Mouse (Mus musculus) B cell, adult 62 days (primary cell): ENCODE measurements around the gene Cdip1. TPM values are rescaled to one million over a fixed set of nuclear protein-coding genes. Genes with fewer than 3 reads are reported as not detected.

ENCODE experiments used
- total RNA-seq: library from RNA; stranded (reverse); gene quantifications from 4 replicates; pipeline ENCODE4 v1.2.4, GENCODE M21; 2023

Cdip1 gene
- total RNA-seq: 68.9 to 73.7 TPM (median 70.7 TPM) in 4 replicates

DNA sequence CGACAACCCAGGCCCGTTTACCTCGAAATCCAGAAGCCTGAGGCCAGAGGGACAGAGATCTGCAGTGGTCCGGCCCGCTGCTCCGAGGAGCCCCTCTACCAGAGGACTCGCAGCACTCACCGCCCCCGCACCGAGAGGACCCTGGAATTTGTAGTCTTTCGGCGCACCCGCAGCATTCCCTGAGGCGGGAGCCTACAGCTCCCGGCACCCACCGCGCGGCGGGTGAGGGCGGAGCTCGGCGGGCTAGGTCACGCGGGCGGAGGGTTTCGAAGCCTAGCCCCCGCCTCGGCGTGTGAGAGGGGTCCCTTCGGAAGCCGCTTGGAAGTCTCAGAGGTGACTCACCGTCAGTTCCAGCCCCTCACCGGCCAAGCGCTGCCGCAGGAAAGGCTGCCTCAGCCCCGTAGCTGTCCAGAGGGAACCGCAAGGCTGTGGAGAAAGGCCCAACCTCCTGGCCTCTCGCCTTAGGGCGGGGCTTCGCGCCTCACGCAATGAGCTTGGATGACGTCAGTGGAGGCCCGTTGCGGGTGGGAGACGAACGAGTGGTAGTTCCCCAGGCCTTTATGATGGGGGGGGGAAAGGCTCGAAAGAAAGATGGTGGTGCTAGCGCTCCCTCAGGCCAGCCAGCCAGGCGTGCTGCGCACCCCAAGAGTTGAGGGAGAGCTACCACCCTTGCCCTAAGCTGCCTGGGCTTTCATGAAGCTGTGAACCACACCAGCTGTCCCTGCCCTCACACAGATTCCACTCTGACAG, at the start of gene Cdip1:
Gene Cdip1 (minus strand): TSS at position 483 of the 750 bp plus-strand sequence.

DNA sequence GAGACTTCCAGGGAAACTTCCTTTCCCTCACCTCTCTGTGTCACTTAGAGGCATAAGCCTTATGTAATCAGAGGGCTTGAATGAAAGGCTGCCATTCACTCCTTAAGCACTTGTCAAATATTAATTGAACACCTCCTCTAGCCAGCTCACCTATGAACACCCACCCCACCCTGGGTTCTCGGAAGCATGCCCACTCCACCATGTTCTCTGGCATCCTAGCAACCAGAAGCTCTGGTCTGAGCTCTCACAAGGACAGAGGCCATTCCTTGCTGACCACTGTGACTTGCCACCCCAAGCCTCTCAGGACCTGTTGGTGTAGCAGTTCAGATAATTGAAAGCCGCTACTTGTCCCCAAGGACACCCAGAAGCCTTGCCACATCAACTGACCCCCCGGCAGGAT, 45.1 kb upstream of the Cdip1 start, which contains the start of gene 4930562C15Rik:
Gene 4930562C15Rik (plus strand): TSS at position 226 of the 400 bp plus-strand sequence.

DNA sequence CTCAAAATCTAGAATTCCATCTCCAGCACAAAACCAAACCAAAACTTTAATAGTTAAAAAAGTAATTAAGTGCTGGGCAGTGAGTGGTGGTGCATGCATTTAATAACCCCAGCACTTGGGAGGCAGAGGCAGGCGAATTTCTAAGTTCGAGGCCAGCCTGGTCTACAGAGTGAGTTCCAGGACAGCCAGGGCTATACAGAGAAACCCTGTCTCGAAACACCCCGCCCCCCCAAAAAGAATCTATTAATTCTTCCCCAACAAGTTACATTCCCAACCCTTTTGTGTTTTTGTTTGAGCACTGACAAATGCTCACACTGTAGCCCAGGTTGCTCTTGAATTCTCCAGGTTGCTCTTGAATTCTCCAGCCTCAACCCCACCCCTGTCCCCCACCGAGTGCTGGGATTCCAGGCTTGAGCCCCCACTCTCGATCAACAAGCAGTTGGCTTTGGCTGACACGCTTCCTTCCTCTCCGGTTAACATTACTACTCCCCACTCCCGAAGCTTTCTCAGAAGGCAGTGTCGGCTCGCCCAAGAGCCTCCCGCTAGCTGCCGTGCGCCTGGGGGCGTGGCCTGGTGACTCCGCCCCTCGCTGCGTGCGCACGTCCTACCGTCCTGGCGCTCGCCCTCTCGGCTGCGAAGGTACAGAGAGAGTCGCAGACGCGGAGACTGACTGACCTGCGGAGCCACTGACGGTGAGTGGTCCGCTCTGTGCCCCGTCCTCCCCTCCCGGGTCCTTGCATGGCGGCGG, 64.1 kb downstream of the Cdip1 start, which contains the start of gene Hmox2:
Gene Hmox2 (plus strand): TSS at position 582 of the 748 bp plus-strand sequence.

DNA sequence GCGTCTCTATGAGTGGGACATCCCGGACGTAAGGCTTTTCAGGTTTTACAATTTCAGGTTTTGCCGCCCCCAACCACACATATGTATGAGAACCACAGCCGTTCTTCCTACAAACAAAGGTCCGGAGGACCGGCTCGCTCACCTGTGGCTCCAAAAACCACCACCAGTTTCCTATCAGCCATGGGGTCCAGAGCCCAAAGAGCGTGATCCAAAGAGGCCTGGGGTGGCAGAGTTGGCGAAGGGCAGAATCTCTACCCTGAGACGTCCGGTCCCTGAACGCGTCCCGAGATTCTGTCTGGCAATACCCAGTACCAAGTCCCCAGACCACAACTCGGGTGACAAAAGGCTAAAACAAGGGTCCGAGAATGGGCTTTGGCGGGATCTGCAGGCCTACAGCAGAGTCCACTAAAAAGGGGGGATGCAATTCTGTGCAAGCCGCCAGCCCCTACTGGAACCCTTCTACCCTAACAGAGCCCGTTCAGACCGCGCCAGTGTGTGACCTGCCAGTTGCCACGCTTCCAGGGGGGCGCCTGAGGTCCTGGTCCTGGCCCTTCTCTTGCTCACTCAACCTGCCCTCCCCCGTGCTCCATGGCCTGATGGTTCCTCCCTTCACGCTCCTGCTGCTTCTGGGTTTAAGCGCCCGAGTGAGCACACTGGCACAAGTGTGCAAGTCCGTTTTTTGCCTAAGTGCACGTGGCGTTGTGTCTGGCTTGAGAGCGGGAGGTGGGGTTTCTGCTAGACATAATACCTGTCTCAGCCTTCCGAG, 71.2 kb downstream of the Cdip1 start, which contains the start of gene Nmral1:
Gene Nmral1 (minus strand): TSS at position 604 of the 766 bp plus-strand sequence.

Other genes with a start within 250 kb of the Cdip1 start
- 0.70 to 3.8 TPM (median 1.9 TPM) in 4 replicates for gene Srl, start 248.5 kb downstream of the Cdip1 start, total RNA-seq
- gene Tfap4, start 230.4 kb downstream of the Cdip1 start, total RNA-seq: 10.2 to 12.4 TPM (median 11.8 TPM) in 4 replicates
- not detected in 4 replicates for gene Glis2, start 195.6 kb downstream of the Cdip1 start, total RNA-seq
- 39.3 to 51.4 TPM (median 47.8 TPM) in 4 replicates for gene Pam16, start 165.3 kb downstream of the Cdip1 start, total RNA-seq
- 0.19 to 0.33 TPM (median 0.21 TPM) in 3 of 4 replicates, not detected in the other for gene Vasn, start 150.4 kb downstream of the Cdip1 start, total RNA-seq
- 29.3 to 35.2 TPM (median 31.8 TPM) in 4 replicates for gene Dnaja3, start 150.3 kb downstream of the Cdip1 start, total RNA-seq
- 220 to 267 TPM (median 233 TPM) in 4 replicates for gene Coro7, start 110.5 kb downstream of the Cdip1 start, total RNA-seq
- gene Nmral1, start 70.9 kb downstream of the Cdip1 start, total RNA-seq: 7.2 to 9.4 TPM (median 8.8 TPM) in 4 replicates
- gene Hmox2, start 63.9 kb downstream of the Cdip1 start, total RNA-seq: 40.7 to 48.4 TPM (median 43.7 TPM) in 4 replicates
- gene 4930562C15Rik, start 45.1 kb upstream of the Cdip1 start, total RNA-seq: not detected in 4 replicates
- 197 to 217 TPM (median 212 TPM) in 4 replicates for gene Ubald1, start 90.0 kb upstream of the Cdip1 start, total RNA-seq
- gene Mgrn1, start 96.0 kb upstream of the Cdip1 start, total RNA-seq: 144 to 166 TPM (median 161 TPM) in 4 replicates
- 42.4 to 49.5 TPM (median 47.0 TPM) in 4 replicates for gene Nudt16l1, start 148.5 kb upstream of the Cdip1 start, total RNA-seq
- 67.2 to 87.4 TPM (median 79.3 TPM) in 4 replicates for gene Anks3, start 173.9 kb upstream of the Cdip1 start, total RNA-seq
- not detected in 4 replicates for gene Sept12, start 207.6 kb upstream of the Cdip1 start, total RNA-seq
- not detected in 4 replicates for gene Smim22, start 217.0 kb upstream of the Cdip1 start, total RNA-seq
- 110 to 116 TPM (median 114 TPM) in 4 replicates for gene Rogdi, start 223.3 kb upstream of the Cdip1 start, total RNA-seq